Mouse (Mus musculus) brain, embryonic 14.5 days (tissue): ENCODE data around the gene Ptcd3.

Experiments
- CTCF ChIP-seq: fragments of 200-500 bp; IDR thresholded peaks from 2 replicates; pipeline ENCODE4 v1.5.1; 2012; ENCODE audit warnings: inconsistent platforms, mild to moderate bottlenecking, moderate library complexity, borderline replicate concordance; ENCODE audit not compliant: insufficient read depth, insufficient read length; ENCODE audit errors: extremely low read depth
- POLR2A ChIP-seq: fragments of 200-500 bp; IDR thresholded peaks from 2 replicates; pipeline ENCODE4 v1.6.1; 2012; ENCODE audit warnings: mild to moderate bottlenecking, inconsistent platforms, borderline replicate concordance; ENCODE audit not compliant: poor library complexity, insufficient read depth, insufficient read length, severe bottlenecking; ENCODE audit errors: extremely low read depth

GRCm38 (mm10) chr6:71909384-71909783 lies 834 bp upstream of the Ptcd3 start:
- TF ChIP-seq CTCF (no peak), POLR2A (no peak)
